Mouse (Mus musculus) ES-Bruce4 (cell line): ENCODE measurements around the gene Phactr1.

Experiments used
- CTCF ChIP-seq: IDR thresholded peaks from one replicate; pipeline ENCODE4 v1.8.1; 2011; ENCODE audit warnings: low read depth, low read length
- POLR2A ChIP-seq: IDR thresholded peaks from one replicate; pipeline ENCODE4 v1.8.1; 2011; ENCODE audit warnings: low read length; ENCODE audit not compliant: insufficient read depth

GRCm38 (mm10) chr13:42772314-42772713, 91.9 kb downstream of the Phactr1 start:
- no peak for TF ChIP-seq CTCF
- TF ChIP-seq POLR2A = no peak
